Mouse (Mus musculus) intestine, postnatal 0 days (tissue): ENCODE measurements around the gene Atxn7. TPM values are rescaled to one million over a fixed set of nuclear protein-coding genes. Genes with fewer than 3 reads are reported as not detected.
A peak's percentile ranks its signal among the peaks of the same experiment; 100 is the strongest.

Experiments
- ATAC-seq: fragments of 200-750 bp; cut with Nextera tagmentation; 2 replicates; pipeline ENCODE4 v1.8.0; 2017; ENCODE audit warnings: mild to moderate bottlenecking, moderate TSS enrichment, moderate library complexity
- H3K27ac ChIP-seq: fragments of 300-500 bp; sonication (generic); 2 replicates; pipeline ENCODE4 v1.5.1; 2014; ENCODE audit warnings: mild to moderate bottlenecking, low read depth, low read length, moderate library complexity
- H3K27me3 ChIP-seq: fragments of 300-500 bp; sonication (generic); replicated peaks from 2 replicates; pipeline ENCODE4 v1.6.1; 2014; ENCODE audit warnings: low read length, mixed read lengths; ENCODE audit not compliant: control insufficient read depth, insufficient read depth
- H3K36me3 ChIP-seq: fragments of 300-500 bp; sonication (generic); 2 replicates; pipeline ENCODE4 v1.6.1; 2014; ENCODE audit warnings: mild to moderate bottlenecking, moderate library complexity; ENCODE audit not compliant: control insufficient read depth, insufficient read depth
- H3K4me1 ChIP-seq: fragments of 300-500 bp; sonication (generic); replicated peaks from 2 replicates; pipeline ENCODE4 v1.6.1; 2014; ENCODE audit warnings: antibody characterized with exemption, low read length, mixed read lengths; ENCODE audit not compliant: control insufficient read depth, insufficient read depth
- H3K4me2 ChIP-seq: fragments of 300-500 bp; sonication (generic); replicated peaks from 2 replicates; pipeline ENCODE4 v1.6.1; 2014; ENCODE audit warnings: low read depth, mild to moderate bottlenecking, moderate library complexity
- H3K4me3 ChIP-seq: fragments of 300-500 bp; sonication (generic); 2 replicates; pipeline ENCODE4 v1.5.1; 2014; ENCODE audit warnings: low read depth, low read length
- H3K9ac ChIP-seq: fragments of 300-500 bp; sonication (generic); 2 replicates; pipeline ENCODE4 v1.6.1; 2014; ENCODE audit warnings: mild to moderate bottlenecking, low read depth, low read length
- H3K9me3 ChIP-seq: fragments of 300-500 bp; sonication (generic); 2 replicates; pipeline ENCODE4 v1.6.1; 2016; ENCODE audit warnings: mixed run types; ENCODE audit not compliant: control insufficient read depth
- CTCF ChIP-seq: sonication (generic); IDR thresholded peaks from 2 replicates; pipeline ENCODE4 v1.5.1; 2016; ENCODE audit warnings: low read depth, mild to moderate bottlenecking, control low read depth, antibody characterized with exemption, moderate library complexity
- WGBS: fragments of 180-500 bp; shearing (Covaris S2); extraction: QIAGEN DNeasy Blood & Tissue Kit; methylation state at CpG from one replicate; pipeline ENCODE4 v1.1.7; 2014; 5-methylcytosine and 5-hydroxymethylcytosine counted together
- polyA plus RNA-seq: library from polyadenylated mRNA; unstranded; fragments of >200 nt; fragmentation: Nextera tagmentation; extraction: Ambion mirVana; gene quantifications from 2 replicates; pipeline ENCODE4 v1.2.1, GENCODE M21; 2015

The Atxn7 gene
- polyA plus RNA-seq, 1 experiment from 2014 or later, result 3.8 TPM

DNA sequence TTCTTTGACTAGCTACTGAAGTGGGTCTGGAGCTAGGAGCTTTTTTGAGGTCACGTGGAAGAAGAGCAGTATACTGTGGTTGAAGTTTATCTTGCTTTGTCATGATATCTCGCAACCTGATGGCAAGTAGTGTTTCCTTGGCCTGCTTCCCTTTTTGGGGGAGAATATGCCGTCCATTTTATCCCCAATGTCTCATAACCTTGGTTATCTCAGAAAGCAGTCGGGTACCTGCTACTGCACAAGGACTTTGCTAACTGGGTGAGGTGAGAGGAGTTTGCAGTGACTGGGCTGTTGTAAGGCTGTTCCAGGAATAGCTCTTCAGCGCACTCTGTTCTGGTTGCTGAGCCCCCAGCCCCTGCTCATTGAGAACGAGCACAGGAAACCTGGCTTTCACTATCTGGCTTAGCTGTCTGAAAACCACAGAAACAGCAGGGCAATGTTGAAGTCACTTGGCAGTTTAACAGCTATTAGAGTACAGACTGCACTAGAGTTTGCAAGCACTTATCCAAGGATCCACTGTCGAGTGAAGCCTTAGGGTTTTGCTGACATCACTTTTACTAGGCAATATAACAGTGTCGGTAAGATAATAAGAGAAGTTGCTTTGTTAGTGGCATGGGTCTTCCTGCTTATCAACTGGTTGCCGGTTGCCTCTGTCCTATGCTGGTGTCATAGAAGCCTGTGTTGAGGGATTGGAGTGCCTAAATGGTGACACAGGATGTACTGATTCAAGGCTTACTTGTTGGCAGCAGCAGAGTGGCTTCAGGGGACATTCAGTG lies 127.0 kb downstream of the Atxn7 start:
- H3K9ac ChIP-seq, result no peak overlapping the region
- H3K4me2 ChIP-seq, result no peak overlapping the region
- H3K9me3 ChIP-seq, result no peaks in the 10 kb centered on the region
- ATAC-seq, result no peak
- H3K27ac ChIP-seq, result no peak overlapping the region
- no peaks in the 10 kb centered on the region for H3K4me1 ChIP-seq
- no peak for TF ChIP-seq CTCF
- H3K27me3 ChIP-seq, result no peaks in the 10 kb centered on the region
- 71% methylated on average over 9 of the region's 9 CpGs for WGBS
- H3K4me3 ChIP-seq, result no peak overlapping the region
- H3K36me3 ChIP-seq, result peaks cover 46% of the 10 kb centered on the region

DNA sequence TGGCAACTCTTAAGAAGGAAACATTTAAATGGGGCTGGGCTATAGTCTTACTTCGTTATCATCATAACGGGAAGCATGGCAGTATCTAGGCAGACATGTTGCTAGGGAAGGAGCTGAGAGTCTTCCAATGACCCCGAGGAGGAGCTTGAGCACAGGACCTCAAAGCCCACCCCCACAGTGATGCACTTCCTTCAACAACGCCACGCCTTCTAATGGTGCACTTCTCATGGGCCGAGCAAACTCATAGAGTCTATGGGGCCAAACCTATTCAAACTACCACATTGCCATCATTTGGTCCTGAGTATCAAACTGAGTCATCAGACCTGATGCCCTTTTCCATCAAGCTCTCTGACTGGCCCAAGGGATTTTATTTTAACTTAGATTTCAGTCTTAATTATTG lies 129.3 kb downstream of the Atxn7 start:
- Histone ChIP-seq H3K4me1 (no peaks in the 10 kb centered on the region), H3K36me3 (peaks cover 53% of the 10 kb centered on the region), H3K4me2 (no peak overlapping the region), H3K9ac (no peak overlapping the region), H3K27ac (no peak overlapping the region), H3K27me3 (no peaks in the 10 kb centered on the region), H3K9me3 (no peaks in the 10 kb centered on the region), H3K4me3 (no peak overlapping the region)
- ATAC-seq, result no peak
- 94% methylated on average over 6 of the region's 6 CpGs for WGBS
- no peak for TF ChIP-seq CTCF

DNA sequence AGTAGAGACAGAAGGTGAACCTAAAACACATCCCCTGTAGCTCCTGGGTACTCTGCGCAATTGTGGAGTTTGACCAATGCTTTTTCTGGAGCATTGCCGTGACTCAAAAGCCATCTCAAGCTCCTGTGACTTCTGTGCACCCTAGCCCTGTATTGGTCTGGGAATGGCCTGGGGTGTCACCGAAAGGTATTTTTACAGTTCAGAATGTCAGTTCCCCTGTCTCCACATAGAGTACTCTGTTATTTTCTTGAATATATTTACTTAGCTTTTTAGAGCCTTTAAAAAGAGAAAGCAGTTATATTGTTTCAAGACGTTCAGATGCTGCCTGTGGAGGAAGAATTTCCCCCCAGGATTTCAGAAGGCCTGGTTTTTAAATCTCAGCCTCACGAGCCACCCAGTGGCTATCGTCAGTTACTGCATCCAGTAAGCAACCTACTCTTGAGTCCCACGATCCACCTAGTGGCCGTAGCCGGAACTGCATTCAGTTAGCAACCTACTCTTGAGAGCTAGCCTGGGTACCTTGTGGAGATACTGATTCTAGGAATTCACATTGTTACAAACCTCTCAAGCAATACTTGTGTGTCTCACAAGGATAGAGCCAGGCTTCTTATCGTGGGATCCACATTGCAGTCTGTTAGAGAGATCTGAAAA lies 137.2 kb downstream of the Atxn7 start:
- WGBS, result 31% methylated on average over 10 of the region's 10 CpGs
- Histone ChIP-seq H3K36me3 (peaks cover 56% of the 10 kb centered on the region), H3K4me3 (no peak overlapping the region), H3K4me2 (no peak overlapping the region), H3K27me3 (no peaks in the 10 kb centered on the region), H3K9me3 (no peaks in the 10 kb centered on the region), H3K4me1 (no peaks in the 10 kb centered on the region), H3K9ac (no peak overlapping the region), H3K27ac (no peak overlapping the region)
- TF ChIP-seq CTCF, result peak; percentile 99
- 0 out of 2 replicates have a peak, but pooled peaks have one; percentile 37 for ATAC-seq

DNA sequence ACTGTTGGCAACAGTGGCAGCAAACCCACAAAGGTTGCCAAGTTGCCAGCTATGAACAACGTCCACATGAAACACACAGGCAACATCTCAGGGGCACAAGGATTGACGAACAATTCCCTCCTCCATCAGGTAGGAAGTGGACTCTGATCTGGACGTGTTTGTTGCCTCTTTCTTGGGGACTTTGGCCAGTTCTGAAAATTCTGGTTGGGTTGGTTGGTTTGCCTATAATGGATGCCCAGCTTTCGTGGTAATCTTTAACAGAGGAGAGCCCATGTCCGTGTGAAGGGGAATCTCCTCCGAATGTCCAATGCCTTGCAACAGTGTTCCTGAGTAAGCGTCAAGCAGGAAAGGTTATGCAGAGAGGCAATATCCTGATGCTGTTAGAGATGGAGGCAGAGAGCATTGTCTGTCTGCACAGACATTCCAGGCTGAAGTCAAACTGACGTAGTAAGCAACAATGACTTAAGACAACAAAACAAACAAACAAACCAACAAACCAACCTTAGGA lies 139.6 kb downstream of the Atxn7 start:
- ATAC-seq, result peak; percentile 62
- Histone ChIP-seq H3K4me1 (no peaks in the 10 kb centered on the region), H3K4me2 (no peak overlapping the region), H3K27me3 (no peaks in the 10 kb centered on the region), H3K9me3 (no peaks in the 10 kb centered on the region), H3K4me3 (no peak overlapping the region), H3K36me3 (peaks cover 57% of the 10 kb centered on the region), H3K27ac (peak overlapping the region; percentile 62), H3K9ac (no peak overlapping the region)
- TF ChIP-seq CTCF, result no peak
- 52% methylated on average over 8 of the region's 8 CpGs for WGBS

DNA sequence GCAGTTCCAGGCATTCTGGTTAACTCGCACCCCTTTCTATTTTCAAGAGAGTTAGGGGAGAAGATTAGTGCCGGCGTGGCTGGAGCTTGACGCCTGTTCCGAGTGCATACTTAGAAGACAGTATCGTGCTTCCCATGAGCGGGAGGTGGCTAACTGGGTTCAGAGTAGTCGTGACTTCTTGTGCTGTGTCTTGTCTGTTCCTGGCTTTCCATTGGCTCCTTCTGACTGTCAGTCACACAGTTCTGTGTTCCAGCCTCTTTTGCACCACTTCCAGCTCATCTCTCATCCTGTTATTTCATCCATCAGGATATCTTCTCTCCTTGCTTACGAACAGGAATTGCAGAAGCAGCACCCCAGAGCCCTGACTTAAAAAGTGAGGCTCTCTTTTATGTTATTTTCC lies 140.1 kb downstream of the Atxn7 start:
- Histone ChIP-seq H3K9ac (no peak overlapping the region), H3K27me3 (no peaks in the 10 kb centered on the region), H3K27ac (peak overlapping the region; percentile 62), H3K4me3 (no peak overlapping the region), H3K4me2 (no peak overlapping the region), H3K9me3 (no peaks in the 10 kb centered on the region), H3K36me3 (peaks cover 52% of the 10 kb centered on the region), H3K4me1 (no peaks in the 10 kb centered on the region)
- TF ChIP-seq CTCF, result no peak
- ATAC-seq, result no peak
- 91% methylated on average over 9 of the region's 9 CpGs for WGBS

DNA sequence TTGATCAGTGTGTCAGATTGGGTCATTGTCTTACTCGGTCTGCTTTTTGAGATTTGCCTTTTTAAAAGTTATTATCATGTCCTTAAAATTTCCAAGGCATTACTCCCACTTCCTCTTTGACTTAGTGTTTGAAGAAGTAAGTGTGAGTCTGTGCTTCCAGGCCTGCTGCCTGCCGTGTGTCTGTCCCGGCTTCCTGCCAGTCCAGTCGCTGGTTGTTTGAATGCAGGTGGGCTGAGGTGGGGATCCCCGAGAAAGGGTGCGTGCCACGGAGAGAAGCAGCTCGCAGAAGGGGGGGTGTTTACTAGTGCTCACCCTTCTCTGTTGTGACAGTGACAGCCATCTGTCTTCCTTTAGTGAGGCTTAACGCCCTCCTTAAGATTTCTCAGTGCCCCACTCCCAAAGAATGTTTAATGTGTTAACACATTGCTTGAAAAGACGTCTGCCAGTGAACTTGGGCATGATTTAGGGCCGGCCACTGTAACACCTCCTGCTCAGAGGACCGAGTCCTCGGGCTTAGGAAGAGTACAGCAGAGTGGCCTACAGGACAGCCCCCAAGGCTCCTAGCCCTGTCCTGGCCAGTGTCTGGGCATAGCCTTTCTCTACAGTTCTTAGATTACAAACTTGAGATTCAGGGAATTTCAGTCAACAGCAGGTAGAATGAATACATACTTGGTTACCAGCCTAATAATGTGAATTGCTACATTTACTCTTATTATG lies 143.1 kb downstream of the Atxn7 start:
- Histone ChIP-seq H3K36me3 (peaks cover 39% of the 10 kb centered on the region), H3K4me1 (no peaks in the 10 kb centered on the region), H3K4me3 (no peak overlapping the region), H3K27ac (no peak overlapping the region), H3K27me3 (no peaks in the 10 kb centered on the region), H3K9me3 (no peaks in the 10 kb centered on the region), H3K9ac (no peak overlapping the region), H3K4me2 (no peak overlapping the region)
- ATAC-seq, result no peak
- TF ChIP-seq CTCF, result no peak
- 61% methylated on average over 13 of the region's 13 CpGs for WGBS
